Mouse (Mus musculus): ENCODE measurements around the gene Dok7.

The Dok7 gene

DNA sequence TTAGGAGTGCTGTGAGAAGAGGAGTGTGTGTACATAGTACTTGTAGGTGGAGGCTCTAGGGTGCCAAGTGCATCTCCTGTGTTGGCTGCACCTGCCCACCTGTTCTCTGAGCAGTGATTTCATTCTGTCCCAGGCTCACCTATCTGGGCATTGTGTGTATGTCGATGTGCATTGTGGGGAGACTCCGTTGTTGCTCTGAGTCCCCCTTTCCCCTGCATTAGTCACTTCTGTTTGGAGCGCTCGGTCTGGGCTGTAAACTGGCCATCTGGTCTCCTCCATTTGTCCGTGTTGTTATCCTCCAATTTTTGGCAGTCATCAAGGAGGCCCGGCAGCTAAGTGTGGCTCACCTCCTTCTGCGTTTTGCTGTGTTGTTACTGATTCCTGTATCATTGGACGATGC, 63.5 kb downstream of the Dok7 start:
- DNase-seq, result no peak

DNA sequence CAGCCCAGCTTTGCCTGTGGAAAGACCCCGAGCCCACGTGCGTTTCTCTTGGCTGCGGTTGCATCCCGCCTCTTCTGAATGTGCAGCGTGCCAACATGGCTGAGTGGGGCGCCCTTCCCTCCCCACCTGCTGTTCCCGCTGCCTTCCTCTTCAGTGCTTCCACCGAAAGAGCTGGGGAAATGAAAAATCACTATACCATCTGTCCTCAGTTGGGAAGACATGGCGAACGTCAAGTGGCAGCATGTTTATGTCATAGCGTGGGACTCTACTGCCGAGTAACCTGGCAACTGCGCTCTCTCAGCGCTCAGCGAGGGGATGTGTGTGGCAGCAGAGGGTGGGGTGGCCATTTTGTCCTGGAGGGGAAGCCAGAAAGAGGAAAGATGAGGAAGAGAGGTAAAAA, 72.6 kb downstream of the Dok7 start:
- no peak for DNase-seq

DNA sequence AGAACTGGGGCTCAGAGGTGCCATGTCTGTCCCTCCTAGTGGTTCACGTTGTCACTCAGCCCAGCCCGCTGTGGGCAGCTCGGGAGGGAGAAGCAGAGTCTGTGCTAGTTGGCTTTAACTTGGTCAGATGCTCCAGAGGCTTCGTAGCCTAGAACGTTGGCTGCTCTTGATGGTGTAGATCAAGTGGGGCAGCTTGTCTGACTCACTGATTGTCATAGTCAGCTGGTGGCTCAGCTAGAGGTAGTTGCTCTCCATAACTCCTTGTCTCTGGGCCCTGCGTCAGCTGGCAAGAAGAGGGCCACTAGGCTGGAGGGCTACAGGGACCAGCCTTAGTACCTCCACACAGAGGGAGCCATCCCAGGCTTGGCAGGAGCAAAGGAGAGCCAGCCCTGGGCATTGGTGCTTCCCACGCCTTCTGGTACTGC, 73.2 kb downstream of the Dok7 start:
- no peak for DNase-seq

DNA sequence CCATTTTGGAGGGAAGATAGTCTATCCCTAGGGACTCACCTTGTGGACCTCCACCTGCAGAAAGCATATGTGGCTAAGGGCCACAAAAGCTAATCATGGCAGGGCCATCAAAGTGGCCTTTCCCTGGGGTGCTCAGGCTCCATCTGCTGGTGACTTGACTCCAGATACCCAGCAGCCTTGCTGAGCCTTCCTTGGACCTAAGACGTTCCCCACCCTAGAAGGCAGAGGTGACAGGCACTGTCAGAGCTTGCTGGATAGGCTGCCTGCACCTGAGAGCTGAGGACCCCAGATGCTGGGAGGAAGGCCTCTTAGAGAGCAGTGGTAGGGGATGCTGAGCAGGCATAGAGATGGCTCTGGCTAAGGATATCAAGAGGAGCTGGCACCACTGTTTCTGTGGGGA, 74.7 kb downstream of the Dok7 start:
- no peak for DNase-seq

DNA sequence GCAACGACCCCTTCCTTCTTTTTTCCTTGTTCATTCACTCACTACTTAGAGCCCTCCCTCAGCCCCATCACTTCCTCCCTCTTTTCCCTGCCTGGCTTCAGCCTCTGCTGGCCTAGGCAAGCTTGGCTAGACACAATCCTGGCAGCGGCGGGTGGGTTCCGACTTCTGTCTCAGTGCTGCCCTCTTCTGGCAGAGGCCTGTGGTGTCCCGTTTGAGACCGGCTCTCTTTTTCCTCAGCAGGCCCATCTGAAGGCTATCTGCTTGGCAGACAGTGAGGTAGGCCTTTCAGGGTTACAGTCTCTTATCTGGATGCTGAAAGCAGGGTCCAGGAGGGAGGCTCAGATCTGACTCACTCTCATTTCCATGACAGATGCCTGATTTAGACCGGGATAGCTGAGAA, 75.2 kb downstream of the Dok7 start:
- peak; percentile 18 to 60 for DNase-seq

DNA sequence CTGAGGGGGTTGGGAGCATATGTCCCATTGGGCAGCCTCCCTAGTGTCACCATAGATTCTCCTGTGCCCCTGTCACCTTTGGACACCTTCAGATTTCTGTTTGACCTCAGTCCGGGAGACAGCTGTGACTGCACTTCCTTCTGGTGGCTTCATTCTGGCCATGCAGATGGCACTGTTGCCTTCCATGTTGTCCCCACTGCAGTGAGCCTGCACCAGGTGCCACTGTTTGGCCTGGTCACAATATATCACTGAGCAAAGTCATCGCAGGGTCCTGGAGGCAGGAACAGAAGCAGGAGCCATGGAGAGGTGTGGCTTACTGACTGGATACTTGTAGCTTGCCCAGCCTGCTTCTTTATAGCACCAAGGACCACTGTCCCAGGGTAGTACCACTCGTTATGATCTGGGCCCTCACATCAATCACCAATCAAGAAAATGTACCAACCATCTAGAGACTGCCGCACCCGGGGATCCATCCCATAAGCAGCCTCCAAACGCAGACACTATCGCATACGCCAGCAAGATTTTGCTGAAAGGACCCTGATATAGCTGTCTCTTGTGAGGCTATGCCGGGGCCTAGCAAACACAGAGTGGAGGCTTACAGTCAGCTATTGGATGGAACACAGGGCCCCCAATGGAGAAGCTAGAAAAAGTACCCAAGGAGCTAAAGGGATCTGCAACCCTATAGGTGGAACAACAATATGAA, 75.9 kb downstream of the Dok7 start:
- no peak for DNase-seq

DNA sequence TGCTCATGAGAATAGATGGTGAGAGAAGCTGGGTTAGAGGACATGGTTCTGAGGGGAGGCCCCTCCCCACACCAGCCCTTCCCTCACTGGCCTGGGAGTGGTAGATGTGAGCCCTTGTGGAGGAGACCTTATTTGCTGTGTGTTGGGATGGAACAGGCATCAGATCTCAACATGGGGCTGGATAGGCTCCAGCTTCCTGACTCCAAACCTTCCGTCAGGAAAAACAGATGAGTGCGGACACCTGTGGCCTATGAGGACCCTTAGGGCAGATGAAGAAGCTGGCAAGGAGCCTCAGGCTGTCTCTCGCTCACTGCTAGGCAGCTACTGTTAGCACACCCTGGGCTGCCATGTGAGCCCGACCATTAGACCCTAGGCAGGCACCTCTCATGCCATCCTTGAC, 76.9 kb downstream of the Dok7 start:
- no peak for DNase-seq

DNA sequence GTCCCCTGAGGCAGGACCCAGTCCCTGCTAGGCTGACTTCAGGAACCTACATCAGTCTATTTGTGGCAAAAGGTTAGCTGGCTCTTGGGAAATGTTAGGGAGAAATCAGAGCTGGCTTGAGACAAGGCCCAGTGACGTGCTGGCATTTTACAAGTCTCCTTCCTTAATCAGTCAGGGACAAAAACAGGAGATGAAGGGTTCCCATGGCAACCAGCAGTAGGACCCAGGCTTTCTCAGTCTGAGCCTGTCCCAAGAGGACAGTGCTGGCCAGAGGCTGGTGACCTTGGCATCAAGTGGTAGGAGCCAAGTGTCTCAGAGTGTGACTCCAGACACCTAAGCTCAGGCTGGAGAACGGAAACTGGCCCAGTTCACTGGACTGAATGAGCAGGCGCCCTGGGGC, 77.7 kb downstream of the Dok7 start:
- DNase-seq, result no peak

DNA sequence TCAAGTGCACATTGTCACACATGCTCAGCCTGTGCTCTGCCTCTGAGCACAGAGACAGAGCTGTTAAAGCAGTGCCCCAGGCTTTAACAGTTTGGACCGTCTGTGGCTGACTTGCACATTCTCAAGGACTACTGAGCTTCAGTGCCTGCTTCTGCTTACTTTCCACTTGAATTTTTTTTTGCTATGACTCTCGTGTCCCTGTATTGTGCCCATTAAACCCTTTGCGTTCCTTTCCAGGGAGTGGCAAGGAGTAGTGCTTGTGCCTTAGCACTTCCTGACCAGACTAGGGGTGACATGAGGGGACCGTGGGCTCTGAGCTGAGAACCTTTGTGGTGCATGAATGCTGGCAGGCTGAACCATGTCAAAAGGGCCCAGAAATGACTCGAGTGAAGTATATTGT, 79.3 kb downstream of the Dok7 start:
- DNase-seq, result no peak

Measured in spleen, adult 18-20 months (tissue).